Mouse (Mus musculus) midbrain, embryonic 14.5 days (tissue): ENCODE results near the gene Pcnx2. TPM values are rescaled to one million over a fixed set of nuclear protein-coding genes. Genes with fewer than 3 reads are reported as not detected.

Source experiments
- ATAC-seq: fragments of 200-750 bp; cut with Nextera tagmentation; 2 replicates; pipeline ENCODE4 v1.8.0; 2017; ENCODE audit warnings: moderate number of reproducible peaks, moderate library complexity; ENCODE audit not compliant: low FRiP score, low TSS enrichment
- DNase-seq: peaks from one replicate; pipeline ENCODE4 v3.0.0-alpha.2; 2015
- H3K27ac ChIP-seq: fragments of 300-500 bp; sonication (generic); replicated peaks from 2 replicates; pipeline ENCODE4 v1.5.1; 2014; ENCODE audit warnings: mild to moderate bottlenecking, low read depth, low read length, moderate library complexity
- H3K27me3 ChIP-seq: fragments of 300-500 bp; sonication (generic); 2 replicates; pipeline ENCODE4 v1.6.1; 2014; ENCODE audit warnings: low read length, control low read depth, mixed read lengths; ENCODE audit not compliant: control insufficient read depth, insufficient read depth
- H3K36me3 ChIP-seq: fragments of 300-500 bp; sonication (generic); 2 replicates; pipeline ENCODE4 v1.6.1; 2014; ENCODE audit warnings: low read length, control low read depth; ENCODE audit not compliant: control insufficient read depth, insufficient read depth
- H3K4me1 ChIP-seq: fragments of 300-500 bp; sonication (generic); 2 replicates; pipeline ENCODE4 v1.6.1; 2014; ENCODE audit warnings: mild to moderate bottlenecking, antibody characterized with exemption, low read length, control low read depth; ENCODE audit not compliant: control insufficient read depth, insufficient read depth
- H3K4me2 ChIP-seq: fragments of 300-500 bp; sonication (generic); 2 replicates; pipeline ENCODE4 v1.6.1; 2014; ENCODE audit warnings: mild to moderate bottlenecking, low read length, moderate library complexity
- H3K4me3 ChIP-seq: fragments of 300-500 bp; sonication (generic); replicated peaks from 2 replicates; pipeline ENCODE4 v1.5.1; 2014; ENCODE audit warnings: low read depth, low read length
- H3K9ac ChIP-seq: fragments of 300-500 bp; sonication (generic); replicated peaks from 2 replicates; pipeline ENCODE4 v1.6.1; 2014; ENCODE audit warnings: mild to moderate bottlenecking, low read length, moderate library complexity
- H3K9me3 ChIP-seq: fragments of 300-500 bp; sonication (generic); 2 replicates; pipeline ENCODE4 v1.6.1; 2016; ENCODE audit warnings: low read length, control low read depth, mixed read lengths; ENCODE audit not compliant: control insufficient read depth
- WGBS: fragments of 180-500 bp; shearing (Covaris S2); extraction: QIAGEN DNeasy Blood & Tissue Kit; methylation state at CpG from one replicate; pipeline ENCODE4 v1.1.7; 2014; 5-methylcytosine and 5-hydroxymethylcytosine counted together
- polyA plus RNA-seq: library from polyadenylated mRNA; unstranded; fragments of >200 nt; fragmentation: Nextera tagmentation; extraction: Ambion mirVana; gene quantifications from 2 replicates; pipeline ENCODE4 v1.2.1, GENCODE M21; 2014

Pcnx2 gene
- polyA plus RNA-seq, 1 experiment from 2014 or later, result 3.9 TPM

DNA sequence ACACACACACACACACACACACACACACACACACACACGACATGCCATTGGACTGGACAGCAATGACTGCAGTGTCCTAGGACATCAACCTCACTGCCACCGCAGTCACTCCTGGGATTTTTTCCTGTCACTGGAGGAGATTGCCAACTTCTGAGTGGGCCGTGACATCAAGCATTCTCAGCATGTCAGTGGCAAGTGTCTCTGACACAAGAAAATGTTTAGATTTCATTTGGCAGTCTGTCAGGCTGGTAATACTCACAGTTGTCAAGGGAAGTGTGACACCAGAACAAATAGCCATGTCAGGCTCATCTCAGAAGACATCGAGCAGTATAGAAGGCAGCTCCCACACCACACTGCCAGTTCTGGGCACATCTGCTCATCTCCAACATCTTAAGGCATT lies 17.7 kb downstream of the Pcnx2 start:
- WGBS, result 79% methylated on average over 4 of the region's 4 CpGs
- DNase-seq (no peak), ATAC-seq (no peak)
- Histone ChIP-seq H3K4me2 (no peak overlapping the region), H3K4me3 (no peak overlapping the region), H3K36me3 (peaks cover 30% of the 10 kb centered on the region; the same call in 1 of the 2 replicates), H3K4me1 (no peaks in the 10 kb centered on the region), H3K9ac (no peak overlapping the region), H3K27me3 (no peaks in the 10 kb centered on the region), H3K9me3 (no peaks in the 10 kb centered on the region), H3K27ac (no peak overlapping the region)

DNA sequence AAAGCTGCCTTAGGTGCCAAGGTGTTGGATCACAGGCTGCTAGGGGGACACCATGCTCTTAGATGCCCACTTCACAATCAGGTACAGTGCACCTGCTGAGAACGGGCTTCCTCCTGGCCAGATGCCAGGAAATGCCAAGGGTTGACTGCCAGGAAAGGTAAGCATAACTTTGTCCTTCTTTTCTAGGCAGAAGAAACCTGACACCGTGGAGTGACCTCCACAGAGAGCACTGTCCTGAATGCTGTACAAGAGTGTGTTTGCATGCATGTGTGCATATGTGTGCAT lies 24.9 kb downstream of the Pcnx2 start:
- H3K9me3 ChIP-seq, result no peaks in the 10 kb centered on the region
- 86% methylated on average over 2 of the region's 2 CpGs for WGBS
- no peak overlapping the region for H3K9ac ChIP-seq
- peaks cover 12% of the 10 kb centered on the region for H3K4me1 ChIP-seq
- ATAC-seq (no peak), DNase-seq (no peak)
- no peak overlapping the region for H3K4me2 ChIP-seq
- no peaks in the 10 kb centered on the region for H3K27me3 ChIP-seq
- H3K4me3 ChIP-seq, result no peak overlapping the region
- H3K36me3 ChIP-seq, result peaks cover 34% of the 10 kb centered on the region
- H3K27ac ChIP-seq, result no peak overlapping the region

DNA sequence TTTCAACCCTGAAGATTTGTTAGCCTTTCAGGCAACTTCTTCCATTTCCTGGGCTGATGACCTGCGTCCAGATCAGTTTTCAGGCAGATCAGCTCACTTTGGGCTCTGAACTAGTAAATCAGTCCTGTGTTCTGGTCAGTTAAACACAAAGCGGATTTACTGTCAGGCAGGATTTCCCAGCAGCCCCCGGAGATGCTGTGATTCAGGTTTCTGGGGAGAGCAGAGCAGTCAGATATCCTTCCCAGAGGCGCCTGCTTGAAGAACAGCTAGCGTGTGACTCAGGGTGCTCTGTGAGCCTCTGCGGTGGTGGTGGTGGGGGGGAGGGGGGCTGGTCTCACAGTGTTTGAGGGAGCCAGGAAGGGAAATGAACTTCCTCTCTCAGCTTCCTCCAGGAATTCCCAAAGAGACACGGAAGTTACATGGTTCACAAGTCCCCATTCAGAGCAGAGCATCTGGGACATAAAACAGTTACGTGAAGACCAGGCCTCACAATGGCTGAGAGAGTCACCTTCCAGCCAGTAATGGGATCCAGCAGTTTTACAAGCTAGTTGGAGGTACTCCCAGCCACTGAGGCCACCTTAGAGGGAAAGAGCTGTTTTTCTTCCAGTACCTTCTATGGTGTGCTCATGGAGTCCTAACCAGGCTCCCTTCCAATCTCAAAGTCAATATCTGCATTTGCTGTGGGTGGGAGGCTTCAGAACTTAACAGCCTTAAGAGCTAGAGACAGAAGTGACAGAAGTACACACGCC lies 25.4 kb downstream of the Pcnx2 start:
- no peak overlapping the region for H3K9ac ChIP-seq
- H3K4me2 ChIP-seq, result no peak overlapping the region
- no peak overlapping the region for H3K27ac ChIP-seq
- H3K9me3 ChIP-seq, result no peaks in the 10 kb centered on the region
- DNase-seq (no peak), ATAC-seq (no peak)
- H3K4me3 ChIP-seq, result no peak overlapping the region
- H3K27me3 ChIP-seq, result no peaks in the 10 kb centered on the region
- H3K4me1 ChIP-seq, result peaks cover 12% of the 10 kb centered on the region
- 65% methylated on average over 9 of the region's 9 CpGs for WGBS
- H3K36me3 ChIP-seq, result peaks cover 30% of the 10 kb centered on the region

DNA sequence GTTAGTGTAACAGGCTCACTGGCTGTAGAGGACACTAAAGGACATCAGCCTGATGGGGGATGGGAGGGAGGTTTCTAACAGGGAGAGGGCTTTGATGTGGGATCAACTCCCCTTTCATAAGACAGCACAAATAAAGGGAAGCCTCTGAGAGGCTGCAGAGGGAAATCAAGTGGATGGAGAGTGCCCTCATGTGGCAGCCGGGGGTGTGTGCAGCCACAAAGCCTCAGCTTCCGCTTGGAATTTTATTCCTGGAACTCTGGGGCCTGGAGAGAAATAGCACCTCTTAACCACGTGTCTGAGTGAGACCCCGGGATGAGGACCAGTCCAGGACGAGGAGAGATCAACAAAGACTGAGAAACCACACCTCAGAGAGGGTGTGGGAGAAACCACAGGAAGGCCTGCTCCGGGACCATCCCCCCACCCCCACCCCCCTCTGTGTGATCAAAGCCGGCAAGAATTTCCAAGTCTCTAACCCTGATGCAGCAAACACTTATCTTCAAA lies 27.2 kb downstream of the Pcnx2 start:
- ATAC-seq (peak; percentile 87), DNase-seq (peak; percentile 91)
- peaks cover 12% of the 10 kb centered on the region for H3K4me1 ChIP-seq
- WGBS, result 2% methylated on average over 7 of the region's 7 CpGs
- peaks cover 13% of the 10 kb centered on the region for H3K36me3 ChIP-seq
- no peaks in the 10 kb centered on the region for H3K27me3 ChIP-seq
- H3K9ac ChIP-seq, result no peak overlapping the region
- H3K9me3 ChIP-seq, result no peaks in the 10 kb centered on the region
- H3K4me3 ChIP-seq, result no peak overlapping the region
- H3K27ac ChIP-seq, result peak overlapping the region; percentile 62; the same call in 1 of the 2 replicates
- no peak overlapping the region for H3K4me2 ChIP-seq

DNA sequence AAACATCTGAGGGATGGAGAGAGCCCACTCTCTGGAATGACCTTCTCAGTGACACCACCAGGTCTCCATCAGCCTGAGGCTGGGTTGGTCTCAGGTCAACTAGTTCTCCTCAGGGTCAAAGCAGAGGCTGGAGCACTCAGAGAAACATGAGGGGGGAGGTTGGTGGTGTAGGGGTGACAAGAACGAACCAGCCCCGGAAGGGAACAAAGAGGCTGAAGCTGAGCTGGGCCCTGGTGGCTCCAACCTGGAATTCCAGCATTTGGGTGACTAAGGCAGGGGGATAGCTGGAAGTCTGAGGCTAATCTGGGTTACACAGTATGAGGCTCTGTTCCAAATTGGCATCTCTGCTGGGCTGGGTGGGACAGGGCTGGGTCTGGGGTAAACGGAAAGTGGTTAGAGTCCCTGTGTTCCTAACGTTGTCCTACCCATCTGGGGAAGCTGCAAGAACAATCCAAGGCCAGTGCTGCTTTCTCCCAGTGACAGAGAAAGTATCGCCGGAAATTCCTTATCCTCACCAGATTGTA lies 27.9 kb downstream of the Pcnx2 start:
- ATAC-seq (peak; percentile 47; the same call in 1 of the 2 replicates), DNase-seq (no peak)
- Histone ChIP-seq H3K36me3 (peaks cover 13% of the 10 kb centered on the region), H3K4me1 (peaks cover 12% of the 10 kb centered on the region), H3K27me3 (no peaks in the 10 kb centered on the region), H3K27ac (peak overlapping the region; percentile 62), H3K9me3 (no peaks in the 10 kb centered on the region), H3K9ac (no peak overlapping the region), H3K4me2 (no peak overlapping the region), H3K4me3 (no peak overlapping the region)
- WGBS, result 29% methylated on average over 6 of the region's 6 CpGs

DNA sequence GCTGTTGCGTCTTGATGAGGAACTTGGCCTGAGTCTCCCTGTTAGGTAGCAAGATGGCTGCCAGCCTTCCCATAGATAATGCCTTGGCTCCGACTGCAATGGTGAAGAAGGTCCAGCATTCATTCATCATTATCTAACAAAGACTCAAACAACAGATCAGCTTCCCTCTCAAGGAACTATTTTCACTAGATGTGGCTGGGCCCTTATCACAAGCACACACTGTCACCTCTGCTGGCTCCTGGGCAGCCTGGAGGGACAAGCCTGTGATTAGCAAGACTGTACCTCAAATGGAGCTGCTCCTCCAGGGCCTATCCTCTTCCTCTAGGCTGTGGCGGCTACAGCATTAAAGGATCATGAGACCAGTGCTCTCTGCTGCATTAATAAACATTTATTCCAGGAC lies 28.4 kb downstream of the Pcnx2 start:
- H3K4me2 ChIP-seq, result no peak overlapping the region
- WGBS, result 64% methylated on average over 3 of the region's 3 CpGs
- H3K9ac ChIP-seq, result no peak overlapping the region
- peaks cover 12% of the 10 kb centered on the region for H3K4me1 ChIP-seq
- no peaks in the 10 kb centered on the region for H3K9me3 ChIP-seq
- H3K27me3 ChIP-seq, result no peaks in the 10 kb centered on the region
- H3K4me3 ChIP-seq, result no peak overlapping the region
- ATAC-seq (0 out of 2 replicates have a peak, but pooled peaks have one; percentile 39), DNase-seq (peak; percentile 34)
- peaks cover 8% of the 10 kb centered on the region for H3K36me3 ChIP-seq
- peak overlapping the region; percentile 62 for H3K27ac ChIP-seq

DNA sequence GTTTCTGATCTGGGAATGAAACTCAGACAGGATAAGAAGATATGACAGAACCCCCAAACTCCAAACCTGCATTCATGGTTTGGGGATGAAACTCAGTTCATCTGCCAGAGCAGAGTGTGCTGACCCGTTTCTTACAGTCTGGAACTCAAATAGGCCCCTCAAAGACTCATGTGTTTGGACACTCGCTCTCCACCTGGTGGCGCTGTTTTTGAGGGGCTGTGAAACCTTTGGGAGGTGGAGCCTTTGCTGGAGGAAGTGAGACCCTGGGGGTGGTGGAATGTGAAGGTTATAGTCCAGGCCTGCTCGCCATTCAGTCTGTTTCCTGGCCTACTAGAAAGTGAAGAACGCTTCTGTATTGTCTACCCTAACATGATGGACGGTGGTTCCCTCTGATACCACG lies 29.6 kb downstream of the Pcnx2 start:
- Histone ChIP-seq H3K4me1 (peaks cover 12% of the 10 kb centered on the region), H3K36me3 (0 out of 2 replicates have a peak, but pooled peaks cover 3% of the 10 kb centered on the region), H3K27ac (no peak overlapping the region), H3K9ac (no peak overlapping the region), H3K27me3 (no peaks in the 10 kb centered on the region), H3K4me3 (no peak overlapping the region), H3K9me3 (no peaks in the 10 kb centered on the region), H3K4me2 (no peak overlapping the region)
- 75% methylated on average over 7 of the region's 7 CpGs for WGBS
- DNase-seq (no peak), ATAC-seq (no peak)

DNA sequence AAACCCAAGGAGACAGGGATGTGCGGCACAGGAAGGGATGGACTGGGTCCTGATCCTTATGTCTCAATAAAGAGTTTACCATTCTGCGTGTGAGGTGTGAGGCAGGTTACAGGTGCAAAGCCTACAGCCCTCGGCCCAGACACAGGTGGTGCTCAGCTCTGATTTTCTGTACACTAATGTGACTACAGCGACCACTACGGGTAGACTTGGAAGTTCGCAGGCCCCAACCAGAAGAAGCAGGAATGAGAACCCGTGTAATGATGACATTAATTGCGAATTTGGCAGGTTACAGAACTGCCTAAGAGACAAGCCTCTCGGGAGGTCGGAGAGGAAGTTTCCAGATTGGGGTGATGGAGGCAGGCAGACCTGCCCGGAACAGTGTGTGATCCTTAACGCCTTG lies 32.0 kb downstream of the Pcnx2 start:
- Histone ChIP-seq H3K4me3 (no peak overlapping the region), H3K27me3 (no peaks in the 10 kb centered on the region), H3K4me2 (no peak overlapping the region), H3K4me1 (peaks cover 12% of the 10 kb centered on the region), H3K36me3 (0 out of 2 replicates have a peak, but pooled peaks cover 8% of the 10 kb centered on the region), H3K27ac (no peak overlapping the region), H3K9me3 (no peaks in the 10 kb centered on the region), H3K9ac (no peak overlapping the region)
- 86% methylated on average over 12 of the region's 12 CpGs for WGBS
- ATAC-seq, result no peak
- DNase-seq, result no peak

DNA sequence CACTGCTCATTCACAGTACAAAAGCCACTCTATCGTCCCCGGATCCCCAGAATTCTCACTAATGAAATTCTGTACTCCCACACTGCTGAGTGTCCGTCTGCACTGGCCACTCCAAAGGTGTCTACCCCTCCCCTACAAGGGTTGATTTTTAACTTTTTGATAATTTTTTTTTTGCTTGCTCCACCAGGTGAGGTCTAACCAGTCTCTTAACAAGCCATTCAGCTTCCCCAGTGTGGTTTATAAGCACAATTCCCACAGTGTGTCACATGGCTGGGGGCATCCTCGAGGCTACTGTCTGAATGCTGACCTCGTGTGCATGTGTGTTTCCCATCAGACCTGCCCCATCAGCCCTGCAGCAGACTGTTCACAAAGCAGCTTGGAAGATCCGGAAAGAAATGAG lies 40.9 kb downstream of the Pcnx2 start:
- ATAC-seq (no peak), DNase-seq (peak; percentile 37)
- Histone ChIP-seq H3K27me3 (no peaks in the 10 kb centered on the region), H3K4me2 (no peak overlapping the region), H3K27ac (no peak overlapping the region), H3K4me3 (no peak overlapping the region), H3K9ac (no peak overlapping the region), H3K9me3 (no peaks in the 10 kb centered on the region), H3K4me1 (peaks cover 21% of the 10 kb centered on the region), H3K36me3 (peaks cover 13% of the 10 kb centered on the region)
- 44% methylated on average over 6 of the region's 6 CpGs for WGBS
